Mouse (Mus musculus): ENCODE data around the gene Ldha. TPM values are rescaled to one million over a fixed set of nuclear protein-coding genes. Genes with fewer than 3 reads are reported as not detected.

Ldha gene
- polyA plus RNA-seq, 1 experiment from 2014 or later, result 2,130 TPM

- ATAC-seq (ENCODE audit: insufficient number of reproducible peaks, low FRiP score, low TSS enrichment, low read depth), result no peak
- no peaks in the 10 kb centered on the region for H3K27me3 ChIP-seq (ENCODE audit: control insufficient read depth, insufficient read depth, low read length)
- H3K9me3 ChIP-seq (ENCODE audit: control insufficient read depth, low read length), result no peaks in the 10 kb centered on the region
- peaks cover 14% of the 10 kb centered on the region for H3K4me1 ChIP-seq (ENCODE audit: control insufficient read depth, insufficient read depth, low read length)
- no peak for DNase-seq (ENCODE audit: low spot score)
- H3K27ac ChIP-seq (replicated peaks; ENCODE audit: low read depth, low read length), result no peak overlapping the region
- no peak overlapping the region for H3K4me2 ChIP-seq (ENCODE audit: low read depth, severe bottlenecking)
- no peak overlapping the region for H3K4me3 ChIP-seq (ENCODE audit: low read depth, low read length)
- no peak overlapping the region for H3K9ac ChIP-seq (ENCODE audit: low read length)
- no peaks in the 10 kb centered on the region for H3K36me3 ChIP-seq (ENCODE audit: control insufficient read depth, insufficient read depth, low read length)
- 46% methylated on average over 4 of the region's 4 CpGs for WGBS
These were observed 949 bp upstream of the Ldha start for GRCm38 (mm10) chr7:46840326-46840725.

- 29% methylated on average over 5 of the region's 5 CpGs for WGBS
- H3K4me1 ChIP-seq (ENCODE audit: control insufficient read depth, insufficient read depth, low read length), result peaks cover 14% of the 10 kb centered on the region
- no peaks in the 10 kb centered on the region for H3K27me3 ChIP-seq (ENCODE audit: control insufficient read depth, insufficient read depth, low read length)
- DNase-seq (ENCODE audit: low spot score), result no peak
- no peak overlapping the region for H3K27ac ChIP-seq (replicated peaks; ENCODE audit: low read depth, low read length)
- H3K9ac ChIP-seq (ENCODE audit: low read length), result no peak overlapping the region
- no peak overlapping the region for H3K4me2 ChIP-seq (ENCODE audit: low read depth, severe bottlenecking)
- ATAC-seq (ENCODE audit: insufficient number of reproducible peaks, low FRiP score, low TSS enrichment, low read depth), result no peak
- H3K36me3 ChIP-seq (ENCODE audit: control insufficient read depth, insufficient read depth, low read length), result no peaks in the 10 kb centered on the region
- H3K4me3 ChIP-seq (ENCODE audit: low read depth, low read length), result no peak overlapping the region
- no peaks in the 10 kb centered on the region for H3K9me3 ChIP-seq (ENCODE audit: control insufficient read depth, low read length)
These were observed 1.0 kb downstream of the Ldha start for GRCm38 (mm10) chr7:46842278-46842677.

- Histone ChIP-seq H3K4me2 (ENCODE audit: low read depth, severe bottlenecking) (no peak overlapping the region), H3K9ac (ENCODE audit: low read length) (no peak overlapping the region), H3K36me3 (ENCODE audit: control insufficient read depth, insufficient read depth, low read length) (peaks cover 5% of the 10 kb centered on the region; the same call in 1 of the 2 replicates), H3K27ac (replicated peaks; ENCODE audit: low read depth, low read length) (no peak overlapping the region), H3K4me1 (ENCODE audit: control insufficient read depth, insufficient read depth, low read length) (peaks cover 10% of the 10 kb centered on the region), H3K27me3 (ENCODE audit: control insufficient read depth, insufficient read depth, low read length) (no peaks in the 10 kb centered on the region), H3K9me3 (ENCODE audit: control insufficient read depth, low read length) (no peaks in the 10 kb centered on the region), H3K4me3 (ENCODE audit: low read depth, low read length) (no peak overlapping the region)
- WGBS, result 85% methylated on average over 4 of the region's 4 CpGs
- DNase-seq (ENCODE audit: low spot score) (no peak), ATAC-seq (ENCODE audit: insufficient number of reproducible peaks, low FRiP score, low TSS enrichment, low read depth) (no peak)
These were observed 2.3 kb downstream of the Ldha start for GRCm38 (mm10) chr7:46843576-46843975.

GRCm38 (mm10) chr7:46845211-46845977, 4.1 kb downstream of the Ldha start:
- WGBS, result under 1% methylated on average over 50 of the region's 51 CpGs
- Histone ChIP-seq H3K27ac (replicated peaks; ENCODE audit: low read depth, low read length) (peak overlapping the region; percentile 85), H3K9me3 (ENCODE audit: control insufficient read depth, low read length) (no peaks in the 10 kb centered on the region), H3K4me1 (ENCODE audit: control insufficient read depth, insufficient read depth, low read length) (peaks cover 4% of the 10 kb centered on the region), H3K4me3 (ENCODE audit: low read depth, low read length) (peak overlapping the region; percentile 74), H3K36me3 (ENCODE audit: control insufficient read depth, insufficient read depth, low read length) (peaks cover 18% of the 10 kb centered on the region; the same call in 1 of the 2 replicates), H3K27me3 (ENCODE audit: control insufficient read depth, insufficient read depth, low read length) (no peaks in the 10 kb centered on the region), H3K4me2 (ENCODE audit: low read depth, severe bottlenecking) (peak overlapping the region; percentile 70), H3K9ac (ENCODE audit: low read length) (peak overlapping the region; percentile 84)
- DNase-seq (ENCODE audit: low spot score) (peak; percentile 95), ATAC-seq (ENCODE audit: insufficient number of reproducible peaks, low FRiP score, low TSS enrichment, low read depth) (peak; percentile 85)

GRCm38 (mm10) chr7:46845978-46846485, 4.8 kb downstream of the Ldha start:
- DNase-seq (ENCODE audit: low spot score) (no peak), ATAC-seq (ENCODE audit: insufficient number of reproducible peaks, low FRiP score, low TSS enrichment, low read depth) (peak; percentile 55)
- peaks cover 21% of the 10 kb centered on the region for H3K36me3 ChIP-seq (ENCODE audit: control insufficient read depth, insufficient read depth, low read length)
- 0% methylated on average over 36 of the region's 36 CpGs for WGBS
- H3K9me3 ChIP-seq (ENCODE audit: control insufficient read depth, low read length), result no peaks in the 10 kb centered on the region
- H3K4me1 ChIP-seq (ENCODE audit: control insufficient read depth, insufficient read depth, low read length), result peaks cover 4% of the 10 kb centered on the region
- peak overlapping the region; percentile 74 for H3K4me3 ChIP-seq (ENCODE audit: low read depth, low read length)
- peak overlapping the region; percentile 85 for H3K27ac ChIP-seq (replicated peaks; ENCODE audit: low read depth, low read length)
- H3K4me2 ChIP-seq (ENCODE audit: low read depth, severe bottlenecking), result peak overlapping the region; percentile 70
- H3K9ac ChIP-seq (ENCODE audit: low read length), result peak overlapping the region; percentile 84
- H3K27me3 ChIP-seq (ENCODE audit: control insufficient read depth, insufficient read depth, low read length), result no peaks in the 10 kb centered on the region

- peak overlapping the region; percentile 85 for H3K27ac ChIP-seq (replicated peaks; ENCODE audit: low read depth, low read length)
- peak overlapping the region; percentile 70 for H3K4me2 ChIP-seq (ENCODE audit: low read depth, severe bottlenecking)
- H3K27me3 ChIP-seq (ENCODE audit: control insufficient read depth, insufficient read depth, low read length), result no peaks in the 10 kb centered on the region
- H3K36me3 ChIP-seq (ENCODE audit: control insufficient read depth, insufficient read depth, low read length), result peaks cover 27% of the 10 kb centered on the region
- 0 out of 2 replicates have a peak, but pooled peaks have one; percentile 33 for ATAC-seq (ENCODE audit: insufficient number of reproducible peaks, low FRiP score, low TSS enrichment, low read depth)
- peaks cover 4% of the 10 kb centered on the region for H3K4me1 ChIP-seq (ENCODE audit: control insufficient read depth, insufficient read depth, low read length)
- H3K9me3 ChIP-seq (ENCODE audit: control insufficient read depth, low read length), result no peaks in the 10 kb centered on the region
- WGBS, result 2% methylated on average over 28 of the region's 28 CpGs
- H3K4me3 ChIP-seq (ENCODE audit: low read depth, low read length), result peak overlapping the region; percentile 74
- peak overlapping the region; percentile 84 for H3K9ac ChIP-seq (ENCODE audit: low read length)
- DNase-seq (ENCODE audit: low spot score), result peak; percentile 78
These were observed 5.4 kb downstream of the Ldha start for GRCm38 (mm10) chr7:46846486-46847244.

GRCm38 (mm10) chr7:46849287-46849686, 8.0 kb downstream of the Ldha start:
- WGBS, result 82% methylated on average over 5 of the region's 5 CpGs
- no peak overlapping the region for H3K9ac ChIP-seq (ENCODE audit: low read length)
- DNase-seq (ENCODE audit: low spot score) (no peak), ATAC-seq (ENCODE audit: insufficient number of reproducible peaks, low FRiP score, low TSS enrichment, low read depth) (no peak)
- H3K27me3 ChIP-seq (ENCODE audit: control insufficient read depth, insufficient read depth, low read length), result no peaks in the 10 kb centered on the region
- peaks cover 4% of the 10 kb centered on the region for H3K4me1 ChIP-seq (ENCODE audit: control insufficient read depth, insufficient read depth, low read length)
- H3K27ac ChIP-seq (replicated peaks; ENCODE audit: low read depth, low read length), result no peak overlapping the region
- H3K4me3 ChIP-seq (ENCODE audit: low read depth, low read length), result no peak overlapping the region
- H3K9me3 ChIP-seq (ENCODE audit: control insufficient read depth, low read length), result no peaks in the 10 kb centered on the region
- H3K36me3 ChIP-seq (ENCODE audit: control insufficient read depth, insufficient read depth, low read length), result peaks cover 46% of the 10 kb centered on the region
- no peak overlapping the region for H3K4me2 ChIP-seq (ENCODE audit: low read depth, severe bottlenecking)

GRCm38 (mm10) chr7:46851026-46851425, 9.8 kb downstream of the Ldha start:
- H3K27ac ChIP-seq (replicated peaks; ENCODE audit: low read depth, low read length), result no peak overlapping the region
- H3K9me3 ChIP-seq (ENCODE audit: control insufficient read depth, low read length), result no peaks in the 10 kb centered on the region
- H3K4me1 ChIP-seq (ENCODE audit: control insufficient read depth, insufficient read depth, low read length), result no peaks in the 10 kb centered on the region
- no peaks in the 10 kb centered on the region for H3K27me3 ChIP-seq (ENCODE audit: control insufficient read depth, insufficient read depth, low read length)
- peaks cover 56% of the 10 kb centered on the region for H3K36me3 ChIP-seq (ENCODE audit: control insufficient read depth, insufficient read depth, low read length)
- ATAC-seq (ENCODE audit: insufficient number of reproducible peaks, low FRiP score, low TSS enrichment, low read depth) (no peak), DNase-seq (ENCODE audit: low spot score) (no peak)
- 89% methylated on average over 7 of the region's 7 CpGs for WGBS
- no peak overlapping the region for H3K9ac ChIP-seq (ENCODE audit: low read length)
- no peak overlapping the region for H3K4me3 ChIP-seq (ENCODE audit: low read depth, low read length)
- no peak overlapping the region for H3K4me2 ChIP-seq (ENCODE audit: low read depth, severe bottlenecking)
